Mouse (Mus musculus): Measurements from ENCODE around the gene Prps1.
"Not testable (repeated sequence)": the region's sequence is repeated elsewhere in the genome, so short reads cannot be mapped to it uniquely, and the experiment has no call there.

The Prps1 gene

GRCm38 (mm10) chrX:140501401-140502301 lies 45.2 kb downstream of the Prps1 start:
- no peak for DNase-seq (ENCODE audit: low spot score)

DNA sequence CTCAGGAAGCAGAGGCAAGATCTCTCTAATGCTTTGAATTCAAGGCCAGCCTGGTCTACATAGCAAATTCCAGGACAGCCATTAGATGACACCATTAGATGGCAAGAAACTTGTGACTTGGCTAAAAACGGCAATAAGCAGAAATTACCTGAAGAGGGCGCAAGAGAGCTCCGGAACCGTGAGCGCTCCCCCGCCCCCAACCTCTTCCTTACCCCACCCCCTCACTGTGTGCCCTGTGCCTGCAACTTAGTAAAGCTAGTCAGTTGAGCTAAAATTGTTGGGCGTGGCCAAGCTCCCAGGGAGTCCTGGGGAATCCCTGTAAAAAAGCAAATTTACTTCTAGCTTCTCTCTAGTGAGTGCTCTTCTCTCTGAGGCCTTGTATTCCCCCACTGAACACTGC lies 47.5 kb downstream of the Prps1 start:
- DNase-seq (ENCODE audit: low spot score): peak; percentile 81

- no peak for DNase-seq (ENCODE audit: low spot score)
Measured at GRCm38 (mm10) chrX:140505497-140506238, 49.3 kb downstream of the Prps1 start.

- DNase-seq (ENCODE audit: low spot score): no peak
Measured at GRCm38 (mm10) chrX:140506436-140507180, 50.2 kb downstream of the Prps1 start.

GRCm38 (mm10) chrX:140507377-140507776 lies 51.0 kb downstream of the Prps1 start:
- no peak for DNase-seq (ENCODE audit: low spot score)

- DNase-seq (ENCODE audit: low spot score): not testable (repeated sequence)
Measured at GRCm38 (mm10) chrX:140508791-140509190, 52.4 kb downstream of the Prps1 start.

- DNase-seq (ENCODE audit: low spot score): no peak
Measured at GRCm38 (mm10) chrX:140509817-140510216, 53.4 kb downstream of the Prps1 start.

DNA sequence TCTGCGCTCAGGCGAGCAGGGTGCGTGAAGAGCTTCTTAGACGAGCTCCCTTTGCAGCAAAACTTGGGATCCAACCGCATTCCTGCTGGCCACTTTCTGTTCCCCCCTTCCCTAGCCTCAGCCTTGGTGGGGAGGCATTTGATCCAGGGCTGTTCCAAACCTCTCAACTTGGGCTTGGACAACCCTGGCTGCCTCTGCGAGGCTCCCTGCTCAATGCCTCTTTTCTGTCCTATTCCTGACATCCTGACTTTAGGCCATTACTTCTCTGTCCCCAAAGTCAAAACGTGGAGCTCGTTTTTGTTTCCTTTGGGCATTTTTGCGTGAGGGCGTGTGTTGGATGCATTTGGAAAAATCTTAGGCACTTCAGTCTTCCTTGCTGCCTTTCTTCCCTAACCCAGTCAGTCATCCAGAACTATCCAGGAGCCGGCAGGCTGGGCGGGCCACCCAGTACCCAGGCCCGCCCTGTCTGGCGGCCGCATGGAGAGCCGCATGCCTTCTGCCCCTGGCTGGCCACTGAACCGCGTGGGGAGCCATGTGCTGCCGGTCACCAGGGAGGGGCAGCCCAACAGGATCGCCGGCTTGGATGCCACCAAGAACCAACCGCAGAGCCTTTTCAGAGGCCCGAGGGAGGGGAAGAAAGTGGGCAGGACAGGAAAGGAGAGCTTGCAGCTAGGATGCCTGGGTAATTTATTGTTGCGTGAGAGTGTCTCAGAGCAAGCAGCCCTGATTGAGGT lies 54.5 kb downstream of the Prps1 start:
- DNase-seq (ENCODE audit: low spot score): no peak

- no peak for DNase-seq (ENCODE audit: low spot score)
Measured at GRCm38 (mm10) chrX:140511687-140512651, 55.6 kb downstream of the Prps1 start.

- no peak for DNase-seq (ENCODE audit: low spot score)
Measured at GRCm38 (mm10) chrX:140513379-140513778, 57.0 kb downstream of the Prps1 start.

- DNase-seq (ENCODE audit: low spot score): no peak
Measured at GRCm38 (mm10) chrX:140518351-140518750, 61.9 kb downstream of the Prps1 start.

GRCm38 (mm10) chrX:140520146-140521102 lies 64.0 kb downstream of the Prps1 start:
- peak; percentile 87 for DNase-seq (ENCODE audit: low spot score)

GRCm38 (mm10) chrX:140522071-140522765 lies 65.8 kb downstream of the Prps1 start:
- DNase-seq (ENCODE audit: low spot score): no peak

GRCm38 (mm10) chrX:140524231-140524630 lies 67.8 kb downstream of the Prps1 start:
- no peak for DNase-seq (ENCODE audit: low spot score)

Measured in embryo, embryonic 10.5 days (tissue).